Comparison of ENCODE assay signal across 10 mouse cellular contexts in the genomic region with DNA sequence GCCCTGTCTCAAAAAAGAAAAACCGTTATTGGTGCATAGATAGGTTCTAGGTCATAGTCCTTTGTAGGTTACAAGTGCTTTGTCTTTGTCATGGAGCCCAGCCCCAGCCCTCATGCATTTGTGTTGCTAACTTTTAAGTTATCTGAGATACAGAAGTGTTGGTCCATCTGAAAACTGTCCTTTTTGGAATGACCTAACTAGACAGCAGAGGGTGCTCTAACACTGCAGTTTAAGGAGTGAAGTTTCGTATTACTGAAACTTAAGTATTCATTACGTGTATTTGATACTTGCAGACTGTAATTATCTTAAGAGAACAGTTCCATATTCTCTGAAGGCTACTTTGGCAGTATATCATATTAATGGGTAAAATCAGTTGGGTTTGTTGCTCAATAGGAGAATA. TPM values are rescaled to one million over a fixed set of nuclear protein-coding genes. Genes with fewer than 3 reads are reported as not detected.
DNase-seq lines count a peak whose midpoint lies in the region; ATAC-seq and TF ChIP-seq lines count a peak whose summit lies in the region.
"Had no signal": no experiment of that assay in that cellular context is flagged by ENCODE, and none has a peak within 500 bp of the region (broad histone marks: within the 10 kb centered on the region; RNA-seq: fewer than 3 reads in every experiment).

No protein-coding gene starts in this region.

- peak; percentile 50 to 65 for DNase-seq in cerebellum, postnatal 10 days
- peak; percentile 13 to 30 for DNase-seq in left cerebral cortex, adult 9 months (ENCODE audit: low spot score in 2 of 2)
- DNase-seq in left cerebral cortex, adult 11 months (ENCODE audit: low spot score): no peak
- peak; percentile 62 for DNase-seq in MEL (ENCODE audit: low read depth, low spot score)
- peak; percentile 10 to 50 for DNase-seq in heart, postnatal 14 days
- DNase-seq in naive thymus-derived CD4-positive, alpha-beta T cell, adult 2 months (ENCODE audit: low read depth): peak; percentile 64
- no peak for DNase-seq in testis, postnatal 10 days (ENCODE audit: low spot score)

- ATAC-seq in cerebellum, adult (ENCODE audit: insufficient number of reproducible peaks, low FRiP score, low TSS enrichment): no peak

- TF ChIP-seq POLR2A in MEL (IDR thresholded peaks at IDR 0.05; ENCODE audit: control insufficient read depth in 1 of 2, insufficient read depth in 1 of 2, low read depth in 1 of 2, low read length in 2 of 2, poor library complexity in 1 of 2): no peak

- H3K27me3 ChIP-seq in MEL (ENCODE audit: control insufficient read depth in 1 of 2, insufficient read depth in 2 of 2, low read length in 2 of 2): no peaks in the 10 kb centered on the region

- no peaks in the 10 kb centered on the region for H3K9me3 ChIP-seq in MEL (replicated peaks; ENCODE audit: insufficient read depth, low read length)
- H3K9me3 ChIP-seq: G1E had no signal

- no peak overlapping the region for H3K4me3 ChIP-seq in MEL (ENCODE audit: control insufficient read depth in 1 of 2, insufficient read depth in 1 of 2, low read depth in 2 of 2, low read length in 2 of 2)

- TF ChIP-seq RAD21 in MEL (IDR thresholded peaks at IDR 0.05; ENCODE audit: low read depth, low read length): peak; percentile 89

- no peak overlapping the region for H3K9ac ChIP-seq in MEL (ENCODE audit: control insufficient read depth, low read depth, low read length, poor library complexity, severe bottlenecking)

- no peaks in the 10 kb centered on the region for H3K4me1 ChIP-seq in MEL (ENCODE audit: control insufficient read depth in 1 of 2, insufficient read depth in 2 of 2, low read length in 2 of 2)

- no peak for TF ChIP-seq EP300 in MEL (IDR thresholded peaks at IDR 0.05; ENCODE audit: low read depth in 1 of 2, low read length in 2 of 2)

- no peaks in the 10 kb centered on the region; a peak in 1 of 4 replicates for H3K36me3 ChIP-seq in MEL (ENCODE audit: control insufficient read depth in 1 of 2, insufficient read depth in 2 of 2, low read length in 2 of 2)

- peak; percentile 4 to 75 (median 49); a peak in 4 of 6 replicates for TF ChIP-seq CTCF in MEL (IDR thresholded peaks at IDR 0.05 in 2 of 3, conservative IDR thresholded peaks at IDR 0.05 in 1 of 3; ENCODE audit: control insufficient read depth in 1 of 3, insufficient read depth in 1 of 3, low read depth in 2 of 3, low read length in 3 of 3, poor library complexity in 1 of 3, severe bottlenecking in 1 of 3)

- H3K79me2 ChIP-seq in MEL (ENCODE audit: control insufficient read depth, insufficient read depth, low read length, poor library complexity): no peaks in the 10 kb centered on the region

- no peak overlapping the region for H3K27ac ChIP-seq in MEL (ENCODE audit: control insufficient read depth, low read depth, low read length)
- H3K27ac ChIP-seq: macrophage had no signal

- intact Hi-C loops in heart, postnatal 14 days (cut with DNase I): loop anchor here (1.0 to 2.0 kb wide), 3 partner anchors 165 to 753 kb away; no protein-coding TSS in a partner anchor

TF ChIP-seq in MEL, 35 proteins besides CTCF, POLR2A, EP300 and RAD21:
- peak; percentile 80 for TF ChIP-seq ZC3H11A (IDR thresholded peaks at IDR 0.05; ENCODE audit: low read depth, low read length)
- no peak for TF ChIP-seq GABPA (IDR thresholded peaks at IDR 0.05; ENCODE audit: low read depth, low read length)
- TF ChIP-seq SMC3 (IDR thresholded peaks at IDR 0.05; ENCODE audit: low read depth, low read length): peak; percentile 89
TF ChIP-seq in MEL: peak in this region for 2.

RNA-seq across cellular contexts. Expression of a gene that starts 24.0 kb away (rescaled TPM):
- total RNA-seq in MEL (2012; rRNA removed): 25.0 and 28.8 TPM in 2 replicates
- polyA plus RNA-seq in MEL (2012; ENCODE audit: insufficient read depth in 1 of 2, insufficient read length in 2 of 2, low read depth in 1 of 2, low replicate concordance in 2 of 2, missing spikeins in 1 of 2): 10 to 100 TPM in 1 of 2 experiments, not detected in 1; 30.2 TPM
- total RNA-seq in heart, postnatal 14 days (2021): 10 to 100 TPM; 14.4 TPM

Comparison
In these comparisons a context has a peak if more than half of its experiments do, and no peak if none do; other contexts are left out.
1. DNase-seq: peak in cerebellum, postnatal 10 days (2 of 2), left cerebral cortex, adult 9 months (2 of 2), MEL (single experiment), heart, postnatal 14 days (2 of 2) and naive thymus-derived CD4-positive, alpha-beta T cell, adult 2 months (single experiment); none in left cerebral cortex, adult 11 months (single experiment) and testis, postnatal 10 days (single experiment).